In genomic region chr15:80124651-80125050, GRCm38 (mm10) we compare ENCODE assay signal across 10 mouse cellular contexts.
"Had no signal": no experiment of that assay in that cellular context is flagged by ENCODE, and none has a peak within 500 bp of the region (broad histone marks: within the 10 kb centered on the region; RNA-seq: fewer than 3 reads in every experiment).

No protein-coding gene starts in this region.

- H3K9me3 ChIP-seq: hindbrain, embryonic 13.5 days; limb, embryonic 15.5 days; liver, embryonic 12.5 days; midbrain, embryonic 12.5 days had no signal

- H3K27me3 ChIP-seq: hindbrain, embryonic 13.5 days; limb, embryonic 15.5 days; liver, embryonic 12.5 days; midbrain, embryonic 12.5 days had no signal

- H3K27ac ChIP-seq: hindbrain, embryonic 13.5 days; hindbrain, postnatal 0 days; layer of hippocampus, adult 2 months; limb, embryonic 15.5 days; liver, embryonic 12.5 days; midbrain, embryonic 12.5 days had no signal

- H3K4me1 ChIP-seq: hindbrain, embryonic 13.5 days; limb, embryonic 15.5 days; midbrain, embryonic 12.5 days had no signal

- H3K36me3 ChIP-seq: hindbrain, embryonic 13.5 days; limb, embryonic 15.5 days; liver, embryonic 12.5 days; midbrain, embryonic 12.5 days had no signal

- H3K4me2 ChIP-seq: hindbrain, embryonic 13.5 days; limb, embryonic 15.5 days; liver, embryonic 12.5 days; midbrain, embryonic 12.5 days had no signal

- H3K9ac ChIP-seq: hindbrain, embryonic 13.5 days; limb, embryonic 15.5 days; liver, embryonic 12.5 days; midbrain, embryonic 12.5 days had no signal

- ATAC-seq: hindbrain, postnatal 0 days; liver, embryonic 12.5 days had no signal

- DNase-seq: lung, postnatal 14 days; right cerebral cortex, adult 18-20 months; right cerebral cortex, postnatal 25 days; thymus, postnatal 14 days had no signal

- H3K4me3 ChIP-seq: hindbrain, embryonic 13.5 days; layer of hippocampus, adult 2 months; limb, embryonic 15.5 days; liver, embryonic 12.5 days; midbrain, embryonic 12.5 days had no signal
